Mouse (Mus musculus) ovary, adult 18-20 months (tissue): Measurements from ENCODE around the gene Epb41l5.
A peak's percentile ranks its signal among the peaks of the same experiment; 100 is the strongest.

Experiments used
- DNase-seq: peaks from one replicate; pipeline ENCODE4 v3.0.0; 2022; ENCODE audit warnings: low spot score, mixed read lengths

Gene Epb41l5

DNA sequence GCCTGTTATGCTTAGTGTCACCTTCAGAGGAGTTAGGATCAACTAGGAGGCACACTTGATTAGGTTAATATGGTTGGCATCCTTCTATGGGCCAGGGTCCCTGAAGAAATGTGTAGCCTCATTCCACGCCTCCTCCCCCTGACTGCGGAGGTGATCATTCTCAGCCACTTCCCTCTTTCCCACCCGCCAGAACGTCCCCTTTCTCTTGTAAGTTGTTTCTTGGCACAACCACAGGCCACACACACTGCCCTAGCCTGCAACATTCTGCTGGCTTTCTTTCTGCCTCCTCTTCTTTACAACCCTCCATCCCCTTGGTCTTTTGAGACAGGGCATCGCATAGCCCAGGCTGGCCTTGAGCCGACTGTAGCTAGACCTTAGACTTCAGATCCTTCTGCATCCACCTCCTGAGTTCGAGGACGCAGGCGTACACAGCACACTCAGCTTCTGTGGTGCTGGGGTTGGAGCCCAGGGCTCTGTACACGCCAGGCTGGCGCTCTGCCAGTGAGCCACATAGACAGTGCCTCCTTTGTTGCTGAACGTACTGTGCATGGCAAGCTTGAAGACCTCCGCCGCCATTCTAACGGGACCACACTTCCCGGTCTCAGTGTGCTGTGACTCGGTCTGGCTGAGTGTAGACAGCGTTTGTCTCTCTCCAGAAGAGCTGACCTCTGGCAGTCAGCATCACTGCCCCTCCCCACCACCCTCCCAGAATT lies 115.6 kb downstream of the Epb41l5 start:
- DNase-seq, result no peak

DNA sequence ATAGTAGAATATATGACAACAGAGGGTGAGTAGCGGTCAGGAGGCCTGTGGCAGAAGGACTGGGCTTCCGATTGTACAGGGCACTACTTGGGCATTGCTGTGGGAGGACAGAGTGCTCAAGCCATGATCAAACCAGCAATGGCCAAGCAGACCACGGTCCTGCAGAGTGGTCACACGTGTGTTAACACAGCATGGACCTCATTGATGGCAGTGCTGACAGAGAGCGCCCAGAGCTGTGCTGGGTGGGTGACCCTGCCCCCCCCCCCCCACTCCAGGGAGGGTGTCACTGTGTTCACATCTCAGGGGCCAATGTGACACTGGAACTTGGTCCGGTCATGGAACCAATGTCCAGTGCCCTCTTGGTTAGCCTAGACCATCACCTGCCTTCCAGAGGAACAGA lies 116.6 kb downstream of the Epb41l5 start:
- no peak for DNase-seq

DNA sequence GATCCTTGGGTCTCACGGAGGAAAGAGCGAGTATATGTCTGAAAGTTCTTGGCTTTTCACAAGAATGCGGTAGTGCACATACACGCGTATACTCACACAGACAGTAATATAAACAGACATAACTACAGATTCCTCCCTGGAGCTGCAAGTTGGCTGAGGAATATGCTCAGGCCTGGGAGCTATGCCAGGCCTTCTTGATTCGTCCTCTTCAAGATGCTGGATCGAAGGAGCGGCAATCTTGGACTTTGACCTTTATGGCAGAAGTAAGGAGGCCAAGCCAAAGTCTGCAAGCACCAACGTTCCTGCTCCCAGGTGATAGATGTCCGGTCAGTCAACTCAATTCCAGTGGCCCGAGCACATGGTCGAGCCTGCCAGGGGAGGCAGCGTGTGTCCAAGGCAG lies 117.9 kb downstream of the Epb41l5 start:
- no peak for DNase-seq

DNA sequence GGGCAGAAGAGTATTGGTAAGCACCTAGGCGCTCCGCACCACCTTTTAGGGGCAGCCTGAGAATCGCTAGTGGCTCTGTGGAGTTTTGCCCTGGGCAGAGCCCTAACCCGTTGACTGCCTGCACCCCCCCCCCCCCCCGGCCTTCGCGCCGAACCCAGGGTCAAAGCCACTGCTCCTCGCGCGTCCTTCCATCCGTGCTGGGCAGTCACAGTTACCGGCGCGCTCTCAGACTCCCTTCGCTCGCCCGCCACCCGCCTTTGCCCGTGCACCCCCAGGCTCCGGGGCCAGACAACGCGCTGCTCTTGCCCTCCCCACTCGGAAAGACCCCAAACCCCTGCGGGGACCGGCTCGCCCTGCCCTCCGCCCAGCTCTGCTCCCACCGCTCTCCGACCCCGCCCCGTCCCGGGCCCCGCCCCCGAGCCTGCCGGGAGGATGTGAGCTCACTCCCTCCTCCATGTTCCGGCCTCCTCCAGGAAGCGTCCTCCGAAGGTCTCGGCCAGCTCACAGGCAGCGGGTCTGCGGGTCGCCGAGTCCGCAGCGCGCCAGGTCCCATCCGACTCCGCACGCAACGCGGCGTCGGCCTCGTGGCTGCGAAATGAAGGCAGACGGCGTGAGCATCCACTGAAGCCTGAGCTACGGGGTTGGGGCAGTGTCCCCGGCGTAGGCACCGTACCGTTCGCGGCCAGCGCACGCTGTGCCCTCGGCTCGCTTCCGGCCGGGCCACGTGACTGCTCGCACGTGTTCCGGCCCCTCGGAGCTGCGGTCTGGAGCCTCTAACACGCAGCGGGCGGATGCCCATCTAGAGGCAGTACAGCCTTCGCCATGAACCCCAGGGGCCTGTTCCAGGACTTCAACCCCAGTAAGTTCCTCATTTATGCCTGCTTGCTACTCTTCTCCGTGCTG lies 122.9 kb downstream of the Epb41l5 start, which contains the start of gene Tmem185b:
TSS of gene Tmem185b (plus strand) at position 472 of the 903 bp plus-strand sequence.
- peak; percentile 86 for DNase-seq

DNA sequence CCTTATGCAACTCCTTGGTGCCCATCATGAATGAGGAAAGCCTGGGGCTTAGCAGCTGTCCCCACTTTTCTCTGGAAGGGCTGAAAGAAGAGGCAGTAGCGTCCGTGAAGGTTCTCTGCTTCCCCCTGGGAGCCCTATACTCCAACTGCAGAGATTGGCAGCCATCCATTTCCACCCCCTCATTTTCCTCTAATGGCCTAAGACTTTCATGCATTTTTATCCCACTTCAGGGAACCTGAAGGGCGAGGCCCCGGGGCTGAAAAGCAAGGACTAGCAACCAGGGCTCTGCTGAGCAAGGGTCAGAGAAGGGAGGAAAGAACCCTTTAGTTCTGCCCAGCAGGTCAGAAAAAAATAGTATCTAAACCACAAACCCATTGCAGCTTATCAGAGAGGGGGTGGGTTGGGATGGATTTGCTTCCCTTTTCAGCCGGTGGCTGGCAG lies 123.8 kb downstream of the Epb41l5 start:
- DNase-seq, result no peak

DNA sequence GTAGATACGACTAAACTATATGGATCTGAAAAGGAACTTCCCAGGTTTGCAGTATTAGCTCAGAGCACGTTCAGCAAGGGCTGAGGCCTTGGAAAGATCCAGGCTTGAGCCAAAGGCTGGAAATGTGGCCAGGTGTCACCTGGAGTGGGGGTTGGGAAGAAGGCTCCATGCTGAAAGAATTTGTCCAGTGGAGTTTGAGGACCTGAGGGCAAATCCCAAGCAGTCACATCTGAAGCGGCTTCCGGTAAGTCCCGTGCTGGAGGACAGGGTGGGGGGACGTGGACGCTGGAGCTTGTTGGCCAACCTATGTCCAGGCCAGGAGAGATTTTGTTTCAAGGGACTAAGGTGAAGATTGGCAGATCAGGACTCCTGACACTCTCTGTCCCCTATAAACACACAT lies 125.0 kb downstream of the Epb41l5 start:
- DNase-seq, result no peak

DNA sequence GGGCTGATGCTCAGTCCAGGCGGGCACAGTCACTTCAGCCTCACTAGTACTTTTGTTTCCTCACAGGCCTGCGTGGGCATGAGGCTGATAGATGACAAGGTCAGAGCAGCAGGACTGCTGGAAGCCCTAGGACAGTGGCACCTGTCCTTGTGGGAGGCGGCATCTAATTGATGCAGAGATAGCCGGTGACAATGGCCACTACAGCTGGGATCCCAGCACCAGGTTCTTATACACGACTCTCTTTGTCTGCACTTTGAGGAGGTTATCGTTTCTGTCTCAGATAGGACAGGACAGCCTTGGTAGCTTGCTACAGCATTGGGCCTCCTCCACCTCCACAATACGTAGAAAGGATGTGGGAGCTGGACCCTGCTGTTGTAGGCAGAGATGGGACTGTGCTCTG lies 125.4 kb downstream of the Epb41l5 start:
- DNase-seq, result no peak

DNA sequence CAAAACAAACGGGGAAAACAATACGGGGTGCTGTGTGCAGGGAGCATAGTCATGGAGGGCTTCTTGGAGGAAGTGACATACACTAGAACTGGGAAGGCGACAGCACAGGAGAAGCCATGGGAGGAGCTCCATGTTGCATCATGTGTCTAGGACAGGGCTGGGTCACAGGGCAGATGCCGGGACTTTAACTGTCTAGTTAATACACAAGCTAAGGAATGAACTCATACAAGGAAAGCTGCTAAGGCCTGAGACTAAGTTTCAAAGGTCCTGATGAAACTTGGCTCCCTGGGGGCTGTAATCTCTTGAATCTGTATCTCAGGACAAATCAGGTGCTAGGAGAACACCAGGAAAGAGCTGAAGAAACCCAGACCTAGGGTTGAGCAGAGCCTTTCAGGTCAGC lies 126.1 kb downstream of the Epb41l5 start:
- no peak for DNase-seq

DNA sequence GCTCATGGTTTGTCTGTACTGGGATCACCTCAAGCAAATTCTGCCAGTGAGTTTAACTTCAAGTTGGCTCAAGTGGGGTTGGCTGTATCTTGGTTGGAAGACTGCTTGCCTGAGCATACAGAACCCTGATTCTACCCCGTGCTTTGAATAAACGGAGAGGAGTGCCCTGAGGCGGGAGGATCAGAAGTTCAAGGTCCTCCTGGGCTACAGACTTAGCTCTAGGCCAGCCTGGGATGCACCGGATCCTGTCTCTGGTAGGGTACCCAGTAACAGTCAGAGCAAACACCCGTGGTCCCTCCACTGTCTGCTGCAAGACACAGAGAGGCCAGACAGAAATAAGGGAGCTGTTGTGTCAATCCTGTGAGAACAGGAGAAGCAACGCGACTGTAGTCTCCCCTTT lies 127.1 kb downstream of the Epb41l5 start:
- no peak for DNase-seq

DNA sequence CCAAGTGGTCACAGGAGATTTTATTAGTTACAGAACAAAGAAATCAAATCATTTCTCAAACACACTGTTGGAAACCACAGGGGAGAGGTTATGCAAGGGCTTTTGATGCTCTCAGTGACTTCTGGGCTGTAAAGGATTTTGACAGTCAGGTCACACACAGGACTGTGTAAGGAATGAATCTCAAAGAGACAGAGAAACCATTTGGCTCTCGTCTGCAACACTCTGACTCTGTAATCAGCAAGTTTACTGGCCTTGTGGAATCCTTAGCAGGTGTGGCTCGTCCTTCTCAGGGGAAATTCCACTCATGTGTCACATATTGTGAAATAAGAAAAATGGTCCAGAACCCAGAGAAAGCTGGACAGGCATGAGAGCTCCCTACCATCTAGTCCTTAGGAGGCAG lies 127.8 kb downstream of the Epb41l5 start:
- DNase-seq, result no peak

DNA sequence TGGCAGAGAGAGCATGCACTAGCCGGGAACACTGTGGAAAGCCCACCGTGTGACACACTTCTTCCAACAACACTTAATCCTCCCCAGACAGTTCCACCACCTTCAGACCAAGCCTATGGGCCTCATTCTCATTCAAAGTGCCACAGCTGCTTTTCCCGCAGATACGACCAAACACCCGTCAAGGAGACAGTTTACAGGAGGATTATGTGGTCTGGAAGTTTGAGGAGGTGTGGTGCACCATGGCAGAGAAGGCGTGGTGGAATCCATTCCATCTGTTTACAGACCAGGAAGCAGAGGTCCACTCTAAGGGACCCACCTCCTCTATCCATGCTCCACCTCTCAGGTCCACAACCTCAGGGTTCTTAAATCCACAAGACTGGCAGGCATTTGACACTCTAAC lies 129.5 kb downstream of the Epb41l5 start:
- DNase-seq, result no peak

DNA sequence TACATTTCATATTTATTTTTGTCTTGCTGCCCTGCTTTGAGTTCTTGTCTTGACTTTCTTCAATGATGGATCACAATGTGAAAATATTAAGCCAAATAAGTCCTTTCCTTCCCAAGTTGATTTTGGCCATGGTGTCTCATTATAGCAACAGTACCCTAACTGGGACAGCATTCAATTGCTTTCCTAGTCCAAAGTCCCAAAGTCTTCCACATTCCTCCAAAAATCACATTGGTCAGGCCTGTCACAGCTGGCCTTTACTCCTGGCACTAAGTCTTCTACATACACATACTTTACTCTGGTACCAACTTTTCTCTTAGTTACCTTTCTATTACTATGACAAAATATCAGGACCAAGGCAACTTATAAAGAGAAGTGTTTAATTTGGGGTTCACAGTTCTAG lies 130.0 kb downstream of the Epb41l5 start:
- DNase-seq, result no peak

DNA sequence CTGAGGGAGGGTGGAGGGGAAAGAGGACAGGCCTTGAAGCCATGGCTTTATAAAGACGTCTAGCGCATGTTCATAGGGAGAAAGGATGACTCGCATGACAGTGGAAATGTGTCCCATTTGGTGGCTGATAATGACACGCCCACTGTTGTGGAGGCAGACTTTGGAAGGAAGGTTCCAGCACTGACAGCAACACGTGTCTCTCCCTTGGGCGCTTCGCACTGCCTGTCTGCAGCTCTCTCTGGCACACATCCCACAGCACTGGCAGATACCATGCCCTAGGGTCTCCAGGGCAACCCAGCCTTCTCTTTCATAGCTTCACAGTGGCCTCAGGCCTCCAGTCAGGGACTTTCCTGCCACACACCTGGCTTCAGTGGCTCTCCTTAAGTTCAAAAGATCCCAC lies 130.7 kb downstream of the Epb41l5 start:
- no peak for DNase-seq

DNA sequence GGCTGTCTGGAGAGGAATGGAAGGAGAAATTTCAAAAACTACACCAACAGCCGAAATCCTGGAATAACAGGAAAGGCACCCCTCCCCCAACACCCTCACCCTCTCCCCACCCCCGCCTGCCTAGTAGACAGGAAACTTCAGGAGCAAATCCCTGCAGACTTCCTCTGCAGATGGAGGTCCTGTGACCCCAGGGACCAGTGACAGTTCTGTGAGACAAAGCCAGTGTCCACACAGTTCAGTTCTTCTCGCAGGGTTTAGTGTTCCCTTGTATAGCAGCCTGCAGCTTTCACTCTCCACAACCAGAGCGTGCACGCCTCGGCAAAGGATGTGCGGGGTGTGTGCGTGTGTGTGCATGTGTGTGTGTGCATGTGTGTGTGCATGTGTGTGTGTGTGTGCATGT lies 137.9 kb downstream of the Epb41l5 start:
- DNase-seq, result no peak

DNA sequence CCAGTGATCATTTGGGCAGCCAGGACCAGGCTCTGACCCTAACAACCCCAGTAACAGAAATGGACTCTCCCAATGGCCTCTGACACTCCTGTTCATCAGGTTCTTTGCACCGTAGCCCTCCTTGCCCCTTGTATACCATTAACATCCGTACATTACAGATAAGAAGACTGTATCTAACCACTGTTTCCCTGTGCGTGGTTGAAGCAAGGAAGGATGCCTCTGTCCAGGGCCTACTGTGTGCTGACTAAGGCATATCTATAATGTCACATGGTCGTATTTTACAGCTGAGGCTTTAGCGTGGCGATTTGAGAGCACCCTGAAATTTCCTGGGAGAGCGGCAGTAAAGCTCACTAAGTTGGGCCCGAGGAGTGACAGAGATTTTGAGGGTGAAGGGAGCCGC lies 138.4 kb downstream of the Epb41l5 start:
- DNase-seq, result no peak

DNA sequence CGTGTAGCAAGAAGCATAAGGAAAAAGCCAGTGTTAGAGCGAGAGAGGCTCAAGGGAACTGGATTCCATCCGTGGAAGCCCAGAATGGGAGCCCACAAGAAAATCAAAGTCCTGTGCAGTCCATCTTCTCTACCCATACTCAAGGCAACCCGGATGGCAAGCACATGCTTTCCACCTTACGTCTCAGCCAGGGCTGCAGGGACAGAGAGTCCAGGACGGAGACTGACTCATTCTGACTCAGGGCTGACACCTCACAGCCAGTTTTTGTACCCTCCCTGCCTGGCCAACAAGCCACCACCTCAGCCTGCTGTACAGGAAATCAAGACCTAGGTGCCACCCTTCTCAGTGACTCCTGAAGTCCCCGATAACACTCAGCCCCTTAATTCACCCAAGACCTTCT lies 139.3 kb downstream of the Epb41l5 start:
- no peak for DNase-seq

DNA sequence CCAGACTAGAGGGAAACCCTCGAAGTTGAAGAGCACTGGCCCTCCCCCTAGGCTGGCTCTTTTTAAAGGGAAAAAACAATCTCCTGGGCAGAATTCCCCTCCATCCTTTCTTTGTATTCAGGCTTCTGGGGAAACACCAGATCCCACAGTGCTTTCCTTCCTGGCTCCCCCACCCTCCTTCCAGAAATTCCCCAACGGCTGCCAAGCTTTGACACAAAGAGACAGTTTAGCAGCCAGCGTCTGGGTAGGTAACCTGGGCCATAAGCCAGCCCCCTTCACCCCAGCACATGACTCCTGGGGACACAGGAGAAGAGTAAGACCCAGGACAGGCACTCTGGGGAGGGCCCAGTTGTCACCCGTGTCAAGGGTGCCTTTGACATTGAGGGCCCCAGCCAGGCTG lies 140.3 kb downstream of the Epb41l5 start:
- DNase-seq, result no peak

DNA sequence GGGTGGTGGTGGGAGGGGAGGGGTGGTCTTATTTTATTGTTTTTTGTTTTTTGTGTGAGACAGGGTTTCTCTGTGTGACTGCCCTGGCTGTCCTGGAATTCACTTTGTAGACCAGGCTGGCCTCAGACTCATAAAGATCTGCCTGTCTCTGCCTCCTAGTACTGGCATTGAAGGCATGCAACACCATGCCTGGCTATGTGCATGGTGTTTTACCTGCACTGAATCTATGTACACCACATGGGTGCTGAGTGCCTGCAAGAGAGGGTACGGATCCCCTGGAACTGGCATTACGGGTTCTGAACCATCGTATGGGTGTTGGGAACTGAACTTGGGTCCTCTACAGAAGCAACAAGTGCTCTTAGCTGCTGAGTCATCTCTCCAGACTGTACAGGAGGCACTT lies 142.8 kb downstream of the Epb41l5 start:
- no peak for DNase-seq

DNA sequence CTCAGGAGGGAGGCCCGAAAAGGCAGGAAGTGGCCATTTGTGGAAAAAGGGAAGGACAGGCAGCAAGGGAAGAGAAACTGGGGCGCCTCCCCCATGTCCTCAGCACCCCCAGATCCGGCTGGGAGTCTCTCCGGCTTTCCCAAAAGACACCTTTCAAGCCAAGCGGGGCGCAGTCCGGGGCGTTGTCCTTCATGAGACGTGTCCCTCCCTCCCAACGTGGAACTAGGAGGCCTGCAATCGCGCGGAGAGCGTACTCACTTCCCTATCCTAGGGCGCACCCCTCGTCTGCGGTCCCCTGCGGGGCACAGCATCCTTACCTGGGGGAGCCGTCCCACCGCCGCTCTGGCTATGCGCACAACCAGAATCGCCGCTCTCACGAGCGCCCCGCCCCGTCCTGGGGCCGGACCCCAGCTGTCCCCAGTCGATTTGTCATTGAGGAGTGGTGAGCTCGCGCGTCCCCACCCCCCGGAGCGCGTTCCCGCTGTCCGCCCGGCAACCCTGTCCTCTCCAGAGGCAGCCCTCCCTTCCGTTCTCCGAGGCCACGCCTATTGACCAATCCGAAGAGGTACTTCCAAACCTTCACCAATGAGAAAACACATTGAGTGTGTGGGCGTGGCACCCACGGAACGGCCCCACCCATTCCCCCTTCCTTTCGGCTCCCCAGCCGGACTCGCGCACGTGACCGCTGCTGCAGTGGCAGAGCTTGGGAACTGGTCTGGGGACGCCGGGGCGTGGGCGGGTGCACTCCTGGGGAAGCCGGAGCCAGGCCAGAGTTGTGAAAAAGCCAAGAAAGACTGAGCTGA lies 144.3 kb downstream of the Epb41l5 start, which contains the start of gene Ralb:
TSS of gene Ralb (minus strand) at position 535 of the 803 bp plus-strand sequence.
- DNase-seq, result peak; percentile 99

DNA sequence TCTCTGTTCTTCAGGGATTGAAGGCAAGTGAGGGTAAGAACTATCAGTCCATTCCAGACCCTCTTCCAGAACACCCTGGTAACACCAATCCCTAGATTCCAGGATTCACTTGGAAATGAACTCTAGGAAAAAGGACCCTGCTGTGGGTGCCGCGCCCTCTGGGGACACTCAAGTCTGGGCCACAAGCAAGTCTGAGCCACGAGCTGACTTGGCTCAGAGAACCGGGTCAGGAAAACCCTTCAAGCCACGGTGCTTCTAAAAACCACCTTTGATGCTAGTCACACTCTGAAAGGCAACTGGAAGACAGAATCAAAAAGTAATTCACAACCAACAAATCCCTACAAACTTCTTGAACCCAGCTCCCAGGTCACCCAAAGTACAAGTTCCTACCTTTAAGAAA lies 145.0 kb downstream of the Epb41l5 start:
- no peak for DNase-seq

DNA sequence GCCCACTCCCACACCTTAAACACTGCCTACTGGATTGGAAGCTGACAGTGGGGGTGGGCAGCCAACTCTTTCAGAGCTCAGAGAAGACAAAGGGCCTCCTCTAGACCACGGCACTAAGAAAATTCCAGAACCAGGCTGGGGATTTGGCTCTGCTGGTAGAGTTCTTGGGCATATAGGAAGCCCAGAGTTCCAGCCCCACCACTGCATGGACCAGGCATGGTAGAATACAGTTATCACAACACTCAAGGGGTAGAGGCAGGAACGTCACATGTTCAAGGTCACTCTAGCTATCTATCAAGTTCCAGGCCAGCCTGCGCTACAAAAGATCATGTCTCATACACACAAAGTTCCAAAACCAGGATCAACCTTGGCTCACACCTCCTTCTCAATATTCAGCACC lies 145.6 kb downstream of the Epb41l5 start:
- no peak for DNase-seq

DNA sequence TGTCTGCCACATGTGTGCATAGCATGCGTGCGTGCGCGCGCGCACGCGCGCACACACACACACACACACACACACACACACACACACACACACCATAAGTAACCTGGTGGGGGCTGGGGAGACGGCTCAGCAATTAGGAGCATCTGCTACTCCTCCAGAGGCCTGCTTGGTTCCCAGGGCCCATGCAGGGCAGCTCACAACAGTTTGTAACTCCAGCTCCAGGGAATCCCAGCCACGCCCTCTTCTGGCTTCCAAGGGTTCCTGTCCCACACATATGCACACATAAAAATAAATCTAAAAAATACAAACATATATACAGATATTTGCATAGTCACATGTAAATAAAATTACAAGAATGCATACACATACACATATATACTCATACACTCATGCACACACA lies 146.1 kb downstream of the Epb41l5 start:
- DNase-seq, result no peak
